ENCODE assay signal across 10 mouse cellular contexts in the genomic region with DNA sequence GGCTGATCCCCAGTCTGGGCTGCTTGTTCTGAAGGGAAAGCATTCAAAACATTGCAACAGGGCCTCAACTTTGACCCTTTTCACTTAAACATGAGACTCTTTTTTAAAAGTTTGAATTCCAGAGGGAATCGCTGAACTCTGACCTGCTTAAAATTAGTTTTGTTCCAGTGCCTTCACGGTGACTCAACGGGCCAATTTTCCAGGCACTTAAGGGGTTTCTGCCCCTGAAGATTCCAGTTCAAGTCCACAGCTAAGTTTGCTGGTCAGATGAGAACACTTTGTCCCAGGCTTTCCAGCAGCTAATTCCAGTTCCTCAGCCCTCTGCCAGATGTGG. TPM values are rescaled to one million over a fixed set of nuclear protein-coding genes. Genes with fewer than 3 reads are reported as not detected.
A peak's percentile ranks its signal among the peaks of the same experiment; 100 is the strongest.
DNase-seq lines count a peak whose midpoint lies in the region; ATAC-seq and TF ChIP-seq lines count a peak whose summit lies in the region.
"Had no signal": no experiment of that assay in that cellular context is flagged by ENCODE, and none has a peak within 500 bp of the region (broad histone marks: within the 10 kb centered on the region; RNA-seq: fewer than 3 reads in every experiment).

No protein-coding gene starts in this region.

- WGBS in intestine, embryonic 16.5 days = 37% methylated on average over 3 of the region's 3 CpGs
- 16% methylated on average over 3 of the region's 3 CpGs for WGBS in lung, embryonic 16.5 days
- WGBS in forebrain, postnatal 0 days = 54% methylated on average over 3 of the region's 3 CpGs

- H3K4me1 ChIP-seq in brown adipose tissue, adult 24 weeks (ENCODE audit: control insufficient read depth, insufficient read depth, insufficient read length, low read length) = peaks cover 12% of the 10 kb centered on the region
- H3K4me1 ChIP-seq in intestine, embryonic 16.5 days (ENCODE audit: control insufficient read depth, insufficient read depth, low read length) = peaks cover 21% of the 10 kb centered on the region
- peaks cover 17% of the 10 kb centered on the region for H3K4me1 ChIP-seq in lung, embryonic 16.5 days (replicated peaks; ENCODE audit: control insufficient read depth, insufficient read depth, low read length)
- H3K4me1 ChIP-seq in forebrain, postnatal 0 days (ENCODE audit: insufficient read depth) = no peaks in the 10 kb centered on the region

- no peak overlapping the region for H3K4me2 ChIP-seq in intestine, embryonic 16.5 days (ENCODE audit: low read depth, low read length)
- no peak overlapping the region for H3K4me2 ChIP-seq in lung, embryonic 16.5 days (ENCODE audit: low read depth, low read length)
- no peak overlapping the region for H3K4me2 ChIP-seq in forebrain, postnatal 0 days (ENCODE audit: low read depth)

- peak overlapping the region; percentile 67 for H3K27ac ChIP-seq in gastrocnemius, adult 2 months
- peak overlapping the region; percentile 96 for H3K27ac ChIP-seq in brown adipose tissue, adult 24 weeks (replicated peaks; ENCODE audit: low read depth, low read length)
- 0 out of 2 replicates have a peak overlapping the region, but pooled peaks have one; percentile 10 for H3K27ac ChIP-seq in intestine, embryonic 16.5 days (ENCODE audit: low read length)
- peak overlapping the region; percentile 63 for H3K27ac ChIP-seq in lung, embryonic 16.5 days (ENCODE audit: low read length)
- no peak overlapping the region for H3K27ac ChIP-seq in forebrain, postnatal 0 days (ENCODE audit: low read depth, low read length)
- H3K27ac ChIP-seq: hindbrain, postnatal 0 days had no signal

- TF ChIP-seq CTCF in gastrocnemius, adult 2 months (IDR thresholded peaks at IDR 0.05) = no peak
- TF ChIP-seq CTCF in forebrain, postnatal 0 days (IDR thresholded peaks at IDR 0.05; ENCODE audit: low read depth) = no peak

- no peaks in the 10 kb centered on the region for H3K27me3 ChIP-seq in intestine, embryonic 16.5 days (replicated peaks; ENCODE audit: control insufficient read depth, insufficient read depth, low read length)
- no peaks in the 10 kb centered on the region for H3K27me3 ChIP-seq in lung, embryonic 16.5 days (ENCODE audit: control insufficient read depth, insufficient read depth, low read depth, low read length)
- no peaks in the 10 kb centered on the region for H3K27me3 ChIP-seq in forebrain, postnatal 0 days (ENCODE audit: insufficient read depth, low read length)

- no peak overlapping the region for H3K9ac ChIP-seq in intestine, embryonic 16.5 days (ENCODE audit: low read depth, low read length)
- no peak overlapping the region for H3K9ac ChIP-seq in lung, embryonic 16.5 days (ENCODE audit: low read length)
- no peak overlapping the region for H3K9ac ChIP-seq in forebrain, postnatal 0 days

- ATAC-seq in intestine, embryonic 16.5 days = no peak
- peak; percentile 70 for ATAC-seq in lung, embryonic 16.5 days (ENCODE audit: low read depth)
- no peak for ATAC-seq in forebrain, postnatal 0 days
- ATAC-seq: CD4-positive, CD25-positive, alpha-beta regulatory T cell, adult 4 months; hindbrain, postnatal 0 days had no signal

- intact Hi-C loops in gastrocnemius, adult 2 months (cut with DNase I) = no loop called here

- H3K9me3 ChIP-seq in intestine, embryonic 16.5 days (ENCODE audit: control insufficient read depth, low read length) = no peaks in the 10 kb centered on the region
- H3K9me3 ChIP-seq in lung, embryonic 16.5 days (ENCODE audit: control insufficient read depth, low read length) = peaks cover 2% of the 10 kb centered on the region; the same call in 1 of the 2 replicates
- no peaks in the 10 kb centered on the region for H3K9me3 ChIP-seq in forebrain, postnatal 0 days (ENCODE audit: low read length)

- no peaks in the 10 kb centered on the region for H3K36me3 ChIP-seq in intestine, embryonic 16.5 days (ENCODE audit: control insufficient read depth, insufficient read depth, low read length)
- no peaks in the 10 kb centered on the region for H3K36me3 ChIP-seq in lung, embryonic 16.5 days (ENCODE audit: control insufficient read depth, insufficient read depth, low read length)
- no peaks in the 10 kb centered on the region for H3K36me3 ChIP-seq in forebrain, postnatal 0 days (ENCODE audit: insufficient read depth)

- peak; percentile 27 for DNase-seq in gastrocnemius, adult 2 months
- DNase-seq in gastrocnemius, postnatal 4 days (ENCODE audit: low spot score in 2 of 2) = no peak
- no peak for DNase-seq in frontal cortex, postnatal 36 days (ENCODE audit: low spot score in 2 of 2)
- DNase-seq in cerebellum, postnatal 10 days = no peak
- no peak for DNase-seq in forebrain, postnatal 0 days

- H3K4me3 ChIP-seq in gastrocnemius, adult 2 months = peak overlapping the region; percentile 35; the same call in 1 of the 2 replicates
- H3K4me3 ChIP-seq in brown adipose tissue, adult 24 weeks (ENCODE audit: insufficient read depth, low read depth, low read length) = no peak overlapping the region
- no peak overlapping the region for H3K4me3 ChIP-seq in intestine, embryonic 16.5 days (ENCODE audit: low read length)
- no peak overlapping the region for H3K4me3 ChIP-seq in lung, embryonic 16.5 days (ENCODE audit: low read length)
- no peak overlapping the region for H3K4me3 ChIP-seq in forebrain, postnatal 0 days (ENCODE audit: low read depth, low read length)

RNA-seq across cellular contexts. Expression of gene Sox5, which starts 27.8 kb away (rescaled TPM):
- under 1 TPM; 0.89 to 0.99 TPM for total RNA-seq in gastrocnemius, adult 2 months (2021)
- 1 to 10 TPM; 3.3 to 3.9 TPM for total RNA-seq in gastrocnemius, postnatal 4 days (2021)
- 4.6 and 4.9 TPM in 2 replicates for polyA plus RNA-seq in brown adipose tissue, adult 24 weeks (2012; ENCODE audit: insufficient read depth, insufficient read length, missing spikeins)
- polyA plus RNA-seq in intestine, embryonic 16.5 days (2015; fragmentation: Nextera tagmentation; extraction: Ambion mirVana) = 11.8 and 14.3 TPM in 2 replicates
- 22.9 and 23.6 TPM in 2 replicates for polyA plus RNA-seq in lung, embryonic 16.5 days (2015; fragmentation: Nextera tagmentation; extraction: Ambion mirVana)
- total RNA-seq in forebrain, postnatal 0 days (2014; rRNA removed) = 31.6 and 48.0 TPM in 2 replicates
- polyA plus RNA-seq in forebrain, postnatal 0 days (2015; fragmentation: Nextera tagmentation; extraction: Ambion mirVana) = 44.7 and 62.8 TPM in 2 replicates
